Mouse (Mus musculus) brown adipose tissue, adult 24 weeks (tissue): Measurements from ENCODE around the gene Scube1. TPM values are rescaled to one million over a fixed set of nuclear protein-coding genes. Genes with fewer than 3 reads are reported as not detected.

Experiments used
- H3K27ac ChIP-seq: fragments of 200-500 bp; replicated peaks from 2 replicates; pipeline ENCODE4 v1.5.1; 2012; ENCODE audit warnings: low read depth, mild to moderate bottlenecking, low read length
- H3K4me1 ChIP-seq: fragments of 200-500 bp; 2 replicates; pipeline ENCODE4 v1.6.1; 2012; ENCODE audit warnings: low read length, mixed read lengths; ENCODE audit not compliant: control insufficient read depth, insufficient read depth, insufficient read length
- H3K4me3 ChIP-seq: fragments of 200-500 bp; 2 replicates; pipeline ENCODE4 v1.5.1; 2012; ENCODE audit warnings: low read depth, mild to moderate bottlenecking, low read length, moderate library complexity; ENCODE audit not compliant: insufficient read depth
- polyA plus RNA-seq: library from polyadenylated mRNA; stranded (reverse); fragments of >200 nt; gene quantifications from 2 replicates; pipeline ENCODE4 v1.2.4, GENCODE M21; 2012; ENCODE audit not compliant: missing spikeins, insufficient read depth, insufficient read length

Scube1 gene
- polyA plus RNA-seq, 1 experiment = not detected

DNA sequence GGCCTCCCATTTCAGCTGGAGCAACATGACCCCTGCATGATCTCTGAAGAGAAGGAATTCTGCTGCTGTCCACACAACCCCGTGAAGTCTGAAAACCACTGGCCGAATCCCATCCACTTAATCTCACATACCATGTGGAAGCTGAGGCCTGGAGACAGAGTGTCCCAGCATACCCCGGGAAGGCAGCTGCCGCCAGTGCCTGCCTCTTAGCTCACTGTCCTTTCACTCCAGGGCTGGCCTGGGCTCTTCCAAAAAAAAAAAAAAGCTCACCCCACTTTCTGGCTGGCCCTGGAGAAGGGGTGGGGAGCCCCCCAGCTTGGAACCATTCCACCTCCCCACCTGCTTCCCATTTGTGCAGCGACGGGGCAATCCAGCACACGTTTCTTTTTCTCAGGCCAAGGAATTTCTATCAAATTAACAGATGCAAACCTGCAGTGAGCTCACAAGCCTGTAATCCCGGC, 32.9 kb downstream of the Scube1 start:
- no peak overlapping the region for H3K4me3 ChIP-seq
- H3K4me1 ChIP-seq = no peaks in the 10 kb centered on the region
- H3K27ac ChIP-seq = no peak overlapping the region

DNA sequence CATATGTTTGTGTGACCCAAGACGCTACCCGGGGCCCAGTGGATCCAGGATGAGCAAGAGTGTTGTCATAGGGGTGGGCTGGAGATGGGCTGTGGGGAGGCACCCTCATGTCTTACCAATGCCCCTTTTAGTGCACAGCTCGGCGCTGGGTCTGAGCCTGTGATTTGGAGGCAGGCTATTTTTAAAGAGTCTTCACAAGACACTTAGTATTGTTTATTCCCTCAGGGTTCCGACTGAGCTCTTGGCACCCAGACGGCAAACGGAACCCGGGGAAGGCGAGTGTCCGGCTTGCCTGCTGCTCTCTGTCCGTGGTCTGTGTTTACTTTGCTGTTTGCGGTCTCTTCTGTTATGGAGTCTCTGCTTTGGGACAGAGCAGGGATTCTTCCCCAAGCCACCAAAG, 34.9 kb downstream of the Scube1 start:
- Histone ChIP-seq H3K4me3 (no peak overlapping the region), H3K27ac (no peak overlapping the region), H3K4me1 (no peaks in the 10 kb centered on the region)

DNA sequence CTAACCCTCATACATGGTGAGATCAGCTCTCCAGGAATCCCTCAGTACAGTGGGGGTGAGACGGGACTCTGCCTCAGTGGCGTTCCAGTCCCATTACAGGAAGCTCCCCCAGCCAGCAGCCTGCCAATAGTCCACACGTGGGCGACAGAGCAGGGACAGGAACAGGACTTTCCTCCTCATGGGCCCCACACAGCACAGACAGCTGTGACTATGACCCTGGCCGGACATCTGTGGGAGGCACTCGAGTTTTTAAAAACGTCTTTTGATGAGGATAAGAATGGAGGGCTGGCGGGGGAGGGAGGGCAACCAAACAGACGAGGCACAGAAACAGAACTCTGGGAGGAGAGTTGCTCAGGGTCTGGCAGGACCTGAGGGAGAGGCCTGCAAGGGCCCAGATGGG, 38.2 kb downstream of the Scube1 start:
- Histone ChIP-seq H3K4me3 (no peak overlapping the region), H3K4me1 (no peaks in the 10 kb centered on the region), H3K27ac (no peak overlapping the region)

DNA sequence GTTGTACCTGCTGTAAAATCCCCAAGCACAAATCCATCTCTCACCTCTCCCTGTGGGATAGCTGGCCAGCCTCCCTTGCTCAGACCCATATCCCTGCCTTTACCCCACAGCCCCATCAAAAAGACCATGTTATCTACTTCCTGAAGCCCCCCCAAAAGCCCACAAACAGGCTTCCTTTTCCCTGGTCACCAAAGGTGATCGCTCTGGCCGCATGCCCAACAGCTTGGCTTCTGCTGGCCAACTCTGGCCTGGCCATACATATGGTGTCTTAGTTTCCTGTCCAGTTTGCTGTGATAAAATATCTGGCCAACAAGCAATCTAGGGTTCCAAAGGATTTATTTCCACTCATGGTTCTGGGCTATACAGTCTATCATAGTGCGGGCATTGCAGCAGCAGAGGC, 38.9 kb downstream of the Scube1 start:
- Histone ChIP-seq H3K4me1 (no peaks in the 10 kb centered on the region), H3K27ac (no peak overlapping the region)

DNA sequence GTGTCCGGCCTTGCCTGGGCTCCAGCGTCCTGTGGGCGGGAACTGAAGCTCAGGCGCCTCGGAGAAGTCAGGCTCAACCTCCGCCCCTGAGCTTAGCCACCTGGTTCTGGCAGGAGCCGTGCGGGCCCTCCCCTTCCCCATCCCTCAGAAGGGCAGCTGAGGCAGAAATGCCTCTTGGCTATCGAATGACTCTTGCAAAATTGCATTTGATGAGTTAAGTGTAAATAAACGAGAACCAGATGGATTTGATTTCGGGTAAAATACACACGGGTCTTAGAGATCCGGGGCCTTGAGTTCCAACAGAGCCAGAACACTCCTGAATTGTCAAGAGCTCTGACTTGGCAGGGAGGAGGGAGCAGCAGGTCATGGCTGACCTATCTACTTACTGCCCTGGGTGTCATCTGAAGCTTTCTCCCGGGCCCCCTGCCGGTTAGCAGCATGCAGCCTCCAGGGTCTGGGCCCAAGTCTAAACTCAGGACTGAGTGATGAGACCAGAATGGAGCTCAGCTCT, 41.7 kb downstream of the Scube1 start:
- no peak overlapping the region for H3K4me3 ChIP-seq
- no peaks in the 10 kb centered on the region for H3K4me1 ChIP-seq
- H3K27ac ChIP-seq = no peak overlapping the region

More for the DNA sequence above, 38.9 kb downstream of the Scube1 start:
- no peak overlapping the region for H3K4me3 ChIP-seq

DNA sequence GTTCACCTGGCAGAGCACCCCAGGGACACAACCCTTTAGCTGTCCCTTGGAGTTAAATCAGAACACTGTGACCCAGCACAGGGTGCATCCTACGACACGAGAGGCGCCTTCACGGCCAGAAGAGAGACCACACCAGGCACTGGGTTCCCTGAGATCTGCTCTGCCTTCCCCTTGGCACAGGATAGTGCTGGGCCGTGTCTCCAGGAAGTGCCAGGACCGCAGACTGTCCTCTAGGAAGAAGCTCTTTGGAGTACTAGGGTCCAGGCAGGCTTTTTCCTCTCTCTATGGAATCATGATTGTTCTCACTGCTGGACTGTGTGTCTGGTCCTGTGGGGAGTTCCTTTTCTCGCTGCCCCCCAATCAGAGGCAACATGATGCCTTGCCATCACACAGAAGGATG, 44.5 kb downstream of the Scube1 start:
- no peaks in the 10 kb centered on the region for H3K4me1 ChIP-seq
- H3K4me3 ChIP-seq = no peak overlapping the region
- H3K27ac ChIP-seq = no peak overlapping the region

DNA sequence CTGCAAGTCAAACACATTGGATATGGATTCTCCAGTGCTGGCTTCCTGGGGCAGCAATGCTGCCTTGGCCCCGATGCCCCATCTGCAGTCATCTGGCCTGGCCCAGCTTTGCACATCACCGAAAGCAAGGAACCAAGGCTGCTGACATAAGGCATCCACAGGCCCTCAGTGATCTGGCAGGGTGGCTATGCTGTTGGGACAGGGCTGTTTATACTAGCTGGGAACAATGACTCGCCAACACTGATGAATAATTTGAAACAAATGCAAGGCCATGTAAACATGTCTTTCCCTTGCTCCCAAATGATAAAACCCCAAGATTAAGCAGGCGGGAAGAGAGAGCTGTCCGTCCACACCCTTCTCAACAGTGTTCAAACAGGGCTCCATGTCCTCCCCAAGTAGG, 45.1 kb downstream of the Scube1 start:
- H3K4me3 ChIP-seq = no peak overlapping the region
- no peaks in the 10 kb centered on the region for H3K4me1 ChIP-seq
- no peak overlapping the region for H3K27ac ChIP-seq

DNA sequence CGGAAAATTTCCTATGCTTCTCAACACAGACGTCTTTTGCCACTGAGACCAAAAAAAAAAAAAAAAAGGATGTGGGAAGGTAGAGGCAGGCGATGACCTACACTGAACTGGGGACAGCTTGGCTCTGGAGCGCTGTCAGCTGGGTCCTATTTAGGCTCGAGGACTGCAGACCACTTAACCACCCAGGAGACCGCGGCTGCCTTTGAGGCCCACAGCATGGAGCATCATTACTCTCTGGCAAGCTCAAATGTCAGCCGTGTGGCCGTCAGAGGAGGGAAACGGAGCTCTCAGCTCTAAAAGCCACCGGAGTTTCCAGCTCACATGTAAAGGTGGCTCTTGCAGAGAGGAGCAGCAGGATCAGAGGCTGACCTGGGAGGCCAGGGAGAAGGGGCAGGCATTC, 46.2 kb downstream of the Scube1 start:
- Histone ChIP-seq H3K4me1 (no peaks in the 10 kb centered on the region), H3K4me3 (no peak overlapping the region), H3K27ac (no peak overlapping the region)

DNA sequence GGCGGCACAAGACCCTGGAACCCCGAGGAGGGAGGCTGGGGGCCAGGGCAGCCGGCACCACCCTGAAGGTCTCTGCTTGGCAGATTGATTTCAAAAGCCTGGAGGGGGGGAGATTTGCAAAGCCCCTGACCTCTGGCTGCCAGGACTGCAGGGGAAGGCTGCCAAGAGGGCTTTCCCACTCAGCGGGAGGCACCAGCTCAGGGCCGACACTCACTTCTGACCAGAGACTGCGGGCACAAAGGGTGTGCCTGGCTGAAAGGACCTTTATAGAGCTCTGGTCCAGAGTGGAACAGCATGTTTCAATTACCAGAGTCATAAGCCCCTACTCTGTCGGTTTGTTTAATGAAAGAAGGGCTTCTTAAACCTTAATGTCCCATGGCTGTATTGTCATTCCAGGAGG, 46.7 kb downstream of the Scube1 start:
- H3K4me1 ChIP-seq = no peaks in the 10 kb centered on the region
- no peak overlapping the region for H3K27ac ChIP-seq
- H3K4me3 ChIP-seq = no peak overlapping the region

DNA sequence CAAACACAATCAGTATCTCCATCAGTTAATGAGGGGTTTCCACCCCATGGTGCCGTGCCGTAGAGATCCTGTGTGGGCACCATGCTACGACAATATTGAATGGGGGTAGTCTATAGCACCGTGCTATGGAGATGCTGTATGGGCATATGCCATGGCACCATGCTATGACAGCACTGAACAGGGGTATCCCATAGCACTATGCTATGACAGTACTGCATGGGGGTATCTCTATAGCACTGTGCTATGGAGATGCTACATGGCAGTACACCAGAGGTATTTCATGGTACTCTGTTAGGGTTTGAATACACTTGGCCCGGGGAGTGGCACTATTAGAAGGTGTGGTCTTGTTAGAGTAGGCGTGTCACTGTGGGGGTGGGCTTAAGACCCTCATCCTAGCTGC, 47.7 kb downstream of the Scube1 start:
- Histone ChIP-seq H3K27ac (no peak overlapping the region), H3K4me1 (no peaks in the 10 kb centered on the region), H3K4me3 (no peak overlapping the region)

DNA sequence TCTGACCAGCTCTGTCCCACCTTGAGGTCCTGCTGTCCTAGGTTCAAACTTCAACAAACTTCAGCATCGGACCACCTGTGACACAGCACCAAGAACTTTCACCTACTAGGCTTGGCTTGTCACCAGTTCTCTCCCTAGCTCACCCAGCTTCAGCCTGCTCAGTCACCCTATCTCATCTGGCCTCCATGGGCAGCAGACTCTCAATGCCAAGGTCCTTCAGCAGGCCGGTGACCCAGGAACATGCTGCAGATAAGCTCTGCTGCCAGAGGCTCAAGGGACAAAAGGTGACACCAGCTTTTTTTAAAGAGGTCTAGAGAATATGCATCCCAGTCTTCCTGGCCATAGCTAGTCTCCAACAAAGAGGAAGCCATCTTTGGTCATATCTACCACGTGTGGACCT, 48.5 kb downstream of the Scube1 start:
- H3K4me1 ChIP-seq = no peaks in the 10 kb centered on the region
- H3K27ac ChIP-seq = no peak overlapping the region
- no peak overlapping the region for H3K4me3 ChIP-seq

DNA sequence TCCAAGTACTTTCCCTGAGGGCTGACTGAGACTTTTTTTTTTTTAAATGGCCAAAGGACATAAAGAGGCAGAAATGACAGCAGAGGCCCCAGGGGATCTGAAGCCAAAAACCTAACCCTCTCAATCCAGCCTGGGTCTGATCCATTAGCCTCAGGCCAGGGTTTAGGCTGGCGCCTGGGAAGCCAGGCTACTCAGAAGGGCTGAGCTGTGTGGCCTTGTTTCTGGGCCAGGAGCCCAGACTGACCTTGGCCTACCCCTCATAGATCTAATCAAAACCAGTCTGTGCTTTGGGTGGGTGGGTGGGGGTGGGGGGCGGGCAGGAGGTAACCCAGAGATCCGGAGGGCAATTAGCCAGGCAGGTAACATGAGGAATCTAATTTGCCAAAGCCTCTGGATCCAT, 51.2 kb downstream of the Scube1 start:
- Histone ChIP-seq H3K27ac (no peak overlapping the region), H3K4me3 (no peak overlapping the region), H3K4me1 (no peaks in the 10 kb centered on the region)

DNA sequence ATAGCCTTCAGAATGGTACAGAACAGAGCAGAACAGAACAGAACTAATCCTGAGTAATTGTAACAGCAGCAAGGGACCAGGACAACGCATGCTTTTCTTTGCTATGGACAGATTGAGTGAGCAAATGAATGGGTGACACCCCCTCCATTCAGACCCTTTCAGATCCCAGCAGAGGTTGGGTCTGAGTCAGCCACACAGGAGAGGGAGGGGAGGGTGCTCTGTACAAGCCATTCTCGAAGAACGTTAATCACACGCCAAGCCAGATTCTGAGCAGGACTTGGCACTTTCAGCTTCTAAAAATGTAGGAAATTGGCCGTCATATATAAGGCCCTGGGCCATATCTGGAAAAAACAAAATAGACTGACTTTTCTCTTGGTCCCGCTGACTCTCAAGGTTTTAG, 57.3 kb downstream of the Scube1 start:
- H3K27ac ChIP-seq = no peak overlapping the region
- no peaks in the 10 kb centered on the region for H3K4me1 ChIP-seq
- no peak overlapping the region for H3K4me3 ChIP-seq

DNA sequence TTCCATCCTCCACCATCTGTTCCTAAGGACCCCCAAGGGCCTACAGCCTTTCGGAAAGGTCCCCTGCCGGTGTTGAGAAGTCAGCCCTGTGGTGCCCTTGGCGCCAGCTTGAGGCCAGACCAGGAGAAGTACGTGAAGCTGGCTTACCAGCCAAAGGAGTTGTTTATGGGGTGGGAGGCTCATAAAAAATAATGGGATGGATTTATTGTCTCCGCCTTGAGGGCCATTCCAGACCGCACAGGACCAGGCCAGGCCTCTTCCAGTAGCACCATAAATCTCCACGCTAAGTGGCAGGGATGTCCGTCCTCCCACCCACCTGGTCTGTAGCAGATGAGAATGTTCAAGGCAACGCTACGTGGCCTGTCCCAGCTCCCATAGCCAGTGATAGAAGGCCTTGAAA, 58.4 kb downstream of the Scube1 start:
- H3K4me3 ChIP-seq = no peak overlapping the region
- H3K27ac ChIP-seq = no peak overlapping the region
- H3K4me1 ChIP-seq = no peaks in the 10 kb centered on the region

DNA sequence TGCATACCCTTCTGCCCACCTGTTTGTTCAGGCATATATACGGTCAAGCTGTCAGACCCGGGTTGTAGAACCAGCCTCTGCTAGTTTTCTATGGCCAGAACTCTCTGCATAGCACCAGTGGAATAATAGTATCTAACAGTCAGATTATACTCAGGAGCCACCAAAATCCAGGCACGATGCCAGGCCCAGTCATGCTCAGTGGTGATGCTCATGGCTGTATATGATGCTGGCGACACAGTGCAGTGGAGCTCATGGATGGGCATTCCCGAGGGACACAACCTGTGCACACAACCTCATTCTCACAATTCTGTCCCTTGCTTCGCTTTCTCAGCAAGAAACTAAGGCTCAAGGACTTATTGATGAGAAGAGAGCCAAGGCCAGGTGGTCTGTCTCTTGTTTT, 58.8 kb downstream of the Scube1 start:
- Histone ChIP-seq H3K4me1 (no peaks in the 10 kb centered on the region), H3K4me3 (no peak overlapping the region), H3K27ac (no peak overlapping the region)

DNA sequence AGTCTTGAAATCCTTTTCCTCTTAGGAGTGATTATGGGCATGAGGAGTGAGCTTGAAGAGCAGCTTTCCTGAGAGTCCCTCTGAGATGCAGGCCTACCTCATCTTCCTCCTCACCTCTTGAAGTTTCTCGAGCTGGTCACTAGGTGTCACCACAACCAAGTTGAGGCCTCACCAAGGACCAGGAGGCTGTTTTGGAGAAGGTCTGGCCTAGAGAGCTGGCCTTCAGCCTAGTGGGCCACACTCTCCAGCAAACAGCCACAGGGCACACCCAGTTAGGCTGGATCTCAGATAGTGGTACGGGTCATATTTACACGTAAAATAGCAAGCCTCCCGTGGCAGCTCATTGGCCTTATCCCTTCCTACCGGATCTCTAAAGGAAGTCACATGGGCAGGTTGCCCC, 60.1 kb downstream of the Scube1 start:
- no peak overlapping the region for H3K27ac ChIP-seq
- H3K4me3 ChIP-seq = no peak overlapping the region
- no peaks in the 10 kb centered on the region for H3K4me1 ChIP-seq

DNA sequence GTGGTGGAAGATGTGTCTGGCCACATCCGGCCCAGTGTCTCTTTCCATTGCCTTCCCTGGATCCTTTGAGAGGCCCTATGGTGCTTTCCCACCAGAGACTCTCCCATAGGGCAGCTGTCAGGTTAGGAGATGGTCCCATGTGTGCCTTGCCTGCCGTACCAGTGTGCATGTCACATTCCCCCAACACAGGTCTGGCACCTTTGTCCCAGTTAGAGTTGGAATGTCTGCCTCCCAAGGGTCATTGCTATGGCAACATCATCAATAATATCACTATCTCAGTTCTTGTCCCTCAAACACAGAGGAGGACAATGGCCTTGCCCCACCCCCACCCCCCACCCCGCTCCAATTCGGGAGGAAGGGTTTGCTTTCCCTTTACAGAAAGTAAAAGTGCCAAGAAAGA, 61.8 kb downstream of the Scube1 start:
- no peak overlapping the region for H3K27ac ChIP-seq
- no peaks in the 10 kb centered on the region for H3K4me1 ChIP-seq
- no peak overlapping the region for H3K4me3 ChIP-seq
